ENCODE assay signal across 5 mouse cellular contexts in the genomic region with DNA sequence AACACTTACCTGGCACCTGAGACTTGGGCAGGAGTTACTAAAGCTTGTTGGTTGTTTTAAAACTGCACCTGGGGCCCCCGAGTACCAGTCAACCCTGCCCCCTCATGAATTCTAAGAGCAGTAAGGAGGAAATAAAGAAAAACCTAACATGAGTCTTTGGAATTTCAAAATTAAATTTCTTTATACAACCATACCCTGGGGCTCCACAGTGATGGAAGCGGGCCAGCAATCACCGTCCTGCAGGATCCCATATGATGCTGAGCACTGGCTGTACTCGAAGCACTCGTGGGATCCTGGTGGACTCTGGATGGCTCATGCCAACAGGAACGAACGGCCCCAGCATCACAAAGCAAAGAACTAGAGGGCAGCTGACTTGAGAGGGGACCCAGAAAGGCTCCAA.
"Had no signal": no experiment of that assay in that cellular context is flagged by ENCODE, and none has a peak within 500 bp of the region (broad histone marks: within the 10 kb centered on the region; RNA-seq: fewer than 3 reads in every experiment).

No protein-coding gene starts in this region.

- H3K9ac ChIP-seq: liver, embryonic 14.5 days; midbrain, embryonic 12.5 days; neural tube, embryonic 13.5 days; stomach, embryonic 15.5 days had no signal

- H3K9me3 ChIP-seq: midbrain, embryonic 12.5 days; neural tube, embryonic 13.5 days; stomach, embryonic 15.5 days had no signal

- H3K27me3 ChIP-seq: stomach, embryonic 15.5 days had no signal

- H3K4me1 ChIP-seq: midbrain, embryonic 12.5 days; stomach, embryonic 15.5 days had no signal

- H3K36me3 ChIP-seq: midbrain, embryonic 12.5 days; neural tube, embryonic 13.5 days; stomach, embryonic 15.5 days had no signal

- H3K4me2 ChIP-seq: midbrain, embryonic 12.5 days; neural tube, embryonic 13.5 days; stomach, embryonic 15.5 days had no signal

- H3K27ac ChIP-seq: left cerebral cortex, adult 2 months; liver, embryonic 14.5 days; midbrain, embryonic 12.5 days; neural tube, embryonic 13.5 days; stomach, embryonic 15.5 days had no signal

- H3K4me3 ChIP-seq: left cerebral cortex, adult 2 months; midbrain, embryonic 12.5 days; neural tube, embryonic 13.5 days; stomach, embryonic 15.5 days had no signal
